Mouse (Mus musculus): Measurements from ENCODE around the gene Vangl2.

- TF ChIP-seq POLR2A (IDR thresholded peaks at IDR 0.05; ENCODE audit: borderline replicate concordance, insufficient read depth, low read length) (no peak), CTCF (IDR thresholded peaks at IDR 0.05; ENCODE audit: borderline replicate concordance, insufficient read depth, low read depth, low read length) (no peak)
These were observed 44.1 kb downstream of the Vangl2 start for GRCm38 (mm10) chr1:171984121-171984520.

All from cerebellum, adult 2 months (tissue).